Mouse (Mus musculus): ENCODE measurements around the gene Cmip.
A peak's percentile ranks its signal among the peaks of the same experiment; 100 is the strongest.

Cmip gene

GRCm38 (mm10) chr8:117475819-117476218 lies 219.0 kb downstream of the Cmip start:
- no peak for DNase-seq

- DNase-seq: no peak
Measured at GRCm38 (mm10) chr8:117478082-117478481, 221.2 kb downstream of the Cmip start.

GRCm38 (mm10) chr8:117479996-117480395 lies 223.1 kb downstream of the Cmip start:
- no peak for DNase-seq

GRCm38 (mm10) chr8:117480516-117480915 lies 223.7 kb downstream of the Cmip start:
- DNase-seq: peak in 1 of 2 experiments; percentile 26

- no peak for DNase-seq
Measured at GRCm38 (mm10) chr8:117481830-117482229, 225.0 kb downstream of the Cmip start.

- DNase-seq: no peak
Measured at GRCm38 (mm10) chr8:117484731-117485130, 227.9 kb downstream of the Cmip start.

GRCm38 (mm10) chr8:117485316-117485715 lies 228.5 kb downstream of the Cmip start:
- DNase-seq: no peak

- DNase-seq: peak; percentile 48 to 53
Measured at GRCm38 (mm10) chr8:117488246-117489005, 231.6 kb downstream of the Cmip start.

- no peak for DNase-seq
Measured at GRCm38 (mm10) chr8:117493543-117493942, 236.7 kb downstream of the Cmip start.

GRCm38 (mm10) chr8:117494874-117495273 lies 238.0 kb downstream of the Cmip start:
- DNase-seq: no peak

- peak in 1 of 2 experiments; percentile 35 for DNase-seq
Measured at GRCm38 (mm10) chr8:117498179-117498914, 241.5 kb downstream of the Cmip start, which contains the start of gene Plcg2. Gene Plcg2, plus strand, starts transcription at chr8:117498291.

GRCm38 (mm10) chr8:117498915-117499540 lies 242.2 kb downstream of the Cmip start:
- no peak for DNase-seq

GRCm38 (mm10) chr8:117500232-117500823 lies 243.5 kb downstream of the Cmip start:
- no peak for DNase-seq

GRCm38 (mm10) chr8:117501323-117501722 lies 244.5 kb downstream of the Cmip start:
- no peak for DNase-seq

GRCm38 (mm10) chr8:117503405-117504069 lies 246.7 kb downstream of the Cmip start:
- DNase-seq: no peak

- DNase-seq: no peak
Measured at GRCm38 (mm10) chr8:117507703-117508102, 250.8 kb downstream of the Cmip start.
